Mouse (Mus musculus): Measurements from ENCODE around the gene Gm7356.
"Not testable (repeated sequence)": the region's sequence is repeated elsewhere in the genome, so short reads cannot be mapped to it uniquely, and the experiment has no call there.

Gm7356 gene

DNA sequence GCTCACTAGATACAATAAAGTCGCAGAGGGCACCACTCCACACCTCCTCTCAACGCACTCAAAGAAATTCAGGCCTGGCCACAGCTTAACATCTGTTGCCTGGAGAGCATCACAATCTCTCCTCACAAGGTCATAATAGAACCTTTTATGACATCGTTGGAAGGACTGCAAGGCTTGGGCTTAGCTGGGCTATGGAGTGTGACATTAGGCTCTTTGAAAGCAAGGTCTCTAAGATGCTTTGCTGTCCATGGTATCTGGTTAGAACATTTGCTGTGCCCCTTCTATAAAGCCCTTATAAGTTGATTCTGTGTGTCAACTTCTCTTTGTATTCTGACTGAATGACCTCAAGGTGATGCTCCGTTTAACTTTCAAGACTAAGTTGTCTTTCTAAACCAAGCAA, at the start of gene Gm7356:
Gene Gm7356, minus strand, starts transcription at position 101 of the 400 bp plus-strand sequence.
- DNase-seq (ENCODE audit: low read depth), result not testable (repeated sequence)

- DNase-seq (ENCODE audit: low read depth), result not testable (repeated sequence)
These were observed 38.4 kb upstream of the Gm7356 start for GRCm38 (mm10) chr17:14041880-14042279.

DNA sequence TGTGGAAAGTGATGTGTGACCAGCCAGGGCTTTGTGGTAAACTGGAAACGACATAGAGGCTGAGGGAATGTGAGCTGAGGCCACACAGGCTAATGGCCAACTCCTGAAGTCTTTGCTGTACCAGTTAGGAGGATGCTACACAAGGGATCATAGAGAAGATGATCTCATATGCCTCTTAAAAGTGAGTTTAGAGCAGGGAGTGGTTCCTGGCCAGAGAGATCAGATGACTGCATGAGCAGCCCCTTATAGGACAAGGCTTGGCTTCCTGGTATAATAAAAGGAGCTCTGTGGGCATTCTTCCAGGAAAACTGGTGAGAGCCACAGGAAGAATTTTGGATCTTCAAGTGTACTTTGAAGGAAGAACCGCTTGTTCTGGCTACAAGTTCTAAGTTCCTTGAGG, 33.5 kb upstream of the Gm7356 start:
- not testable (repeated sequence) for DNase-seq (ENCODE audit: low read depth)

- DNase-seq (ENCODE audit: low read depth), result not testable (repeated sequence)
These were observed 32.6 kb upstream of the Gm7356 start for GRCm38 (mm10) chr17:14036113-14036512.

GRCm38 (mm10) chr17:13993425-13993824, 10.1 kb downstream of the Gm7356 start:
- DNase-seq (ENCODE audit: low read depth), result not testable (repeated sequence)

GRCm38 (mm10) chr17:13987690-13988089, 15.8 kb downstream of the Gm7356 start:
- no peak for DNase-seq (ENCODE audit: low read depth)

DNA sequence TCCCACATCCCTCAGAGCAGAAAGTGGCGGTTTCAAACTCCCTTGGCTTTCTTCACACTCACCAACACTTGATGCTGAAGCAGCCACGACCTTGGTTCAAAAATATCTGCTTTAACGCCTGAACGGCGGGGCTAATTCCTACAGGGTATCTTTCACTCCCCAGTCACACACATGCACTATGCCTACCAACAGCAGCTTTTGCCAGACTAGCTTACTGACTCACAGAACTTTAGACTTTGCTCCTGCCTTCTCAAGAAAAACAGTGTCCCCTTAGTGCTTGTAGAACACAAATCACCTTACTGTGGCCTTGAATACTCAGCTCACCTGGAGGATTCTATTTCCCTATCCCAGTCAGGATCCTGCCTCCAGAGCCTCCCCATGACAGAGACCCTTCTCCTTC, 32.7 kb downstream of the Gm7356 start:
- DNase-seq (ENCODE audit: low read depth), result not testable (repeated sequence)

DNA sequence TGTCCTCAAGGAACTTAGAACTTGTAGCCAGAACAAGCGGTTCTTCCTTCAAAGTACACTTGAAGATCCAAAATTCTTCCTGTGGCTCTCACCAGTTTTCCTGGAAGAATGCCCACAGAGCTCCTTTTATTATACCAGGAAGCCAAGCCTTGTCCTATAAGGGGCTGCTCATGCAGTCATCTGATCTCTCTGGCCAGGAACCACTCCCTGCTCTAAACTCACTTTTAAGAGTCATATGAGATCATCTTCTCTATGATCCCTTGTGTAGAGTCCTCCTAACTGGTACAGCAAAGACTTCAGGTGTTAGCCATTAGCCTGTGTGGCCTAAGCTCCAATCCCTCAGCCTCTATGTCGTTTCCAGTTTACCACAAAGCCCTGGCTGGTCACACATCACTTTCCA, 33.6 kb downstream of the Gm7356 start:
- not testable (repeated sequence) for DNase-seq (ENCODE audit: low read depth)

DNA sequence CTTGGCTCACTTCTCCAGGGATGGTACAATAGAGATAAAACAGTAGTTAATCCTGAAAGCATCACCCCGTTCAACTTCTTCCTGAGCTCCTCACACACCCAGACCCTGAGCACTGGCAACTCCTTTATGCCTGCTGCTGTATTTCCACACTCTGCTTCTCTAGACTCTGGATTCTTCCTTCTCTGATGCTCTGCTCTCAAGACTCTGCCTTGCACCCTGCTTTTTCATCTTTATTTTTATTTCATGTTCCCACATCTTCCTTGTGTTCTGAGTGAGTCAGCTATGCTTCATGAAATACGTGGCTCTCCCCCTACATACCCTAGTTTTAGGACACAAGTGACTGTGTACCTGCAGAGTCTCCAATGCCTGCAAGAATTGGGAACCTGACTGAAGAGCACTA, 38.5 kb downstream of the Gm7356 start:
- not testable (repeated sequence) for DNase-seq (ENCODE audit: low read depth)

DNA sequence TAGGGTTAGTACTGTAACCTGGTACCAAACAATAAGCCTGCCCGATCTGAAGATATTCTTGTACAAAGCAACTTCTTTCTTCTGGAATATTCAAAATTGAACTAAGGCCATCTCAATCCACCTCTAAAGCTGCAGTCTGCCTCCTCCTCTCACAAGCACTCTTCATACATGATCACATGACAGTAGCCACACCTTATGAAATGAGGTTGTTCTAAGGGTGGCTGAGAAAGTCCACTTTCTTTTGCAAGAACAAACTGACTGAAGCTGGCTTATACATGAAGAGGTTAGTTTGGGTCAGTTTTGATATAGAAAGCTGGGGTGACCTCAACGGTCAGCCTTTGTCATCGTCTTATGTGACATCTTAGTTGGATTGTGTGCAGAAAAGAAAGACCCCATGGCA, 41.3 kb downstream of the Gm7356 start:
- DNase-seq (ENCODE audit: low read depth), result not testable (repeated sequence)

DNA sequence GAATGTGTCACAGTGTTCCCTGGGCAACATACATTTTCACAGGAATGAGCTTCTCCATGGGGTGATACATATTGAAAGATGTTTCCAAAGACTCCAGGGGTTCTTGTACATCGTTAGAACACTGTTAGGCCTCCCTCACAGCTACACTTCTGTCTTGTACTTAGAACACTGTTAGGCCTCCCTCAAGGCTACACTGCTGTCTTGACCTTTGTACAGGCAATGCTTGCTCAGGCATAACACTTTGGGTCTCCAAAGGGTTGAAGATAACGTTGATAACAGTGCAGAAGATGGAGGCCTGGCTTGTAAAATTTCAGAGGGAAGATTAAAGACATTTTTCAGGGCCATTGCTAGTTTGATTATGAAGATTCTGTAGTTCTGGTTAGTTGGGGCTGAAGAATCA, 45.4 kb downstream of the Gm7356 start:
- not testable (repeated sequence) for DNase-seq (ENCODE audit: low read depth)

DNA sequence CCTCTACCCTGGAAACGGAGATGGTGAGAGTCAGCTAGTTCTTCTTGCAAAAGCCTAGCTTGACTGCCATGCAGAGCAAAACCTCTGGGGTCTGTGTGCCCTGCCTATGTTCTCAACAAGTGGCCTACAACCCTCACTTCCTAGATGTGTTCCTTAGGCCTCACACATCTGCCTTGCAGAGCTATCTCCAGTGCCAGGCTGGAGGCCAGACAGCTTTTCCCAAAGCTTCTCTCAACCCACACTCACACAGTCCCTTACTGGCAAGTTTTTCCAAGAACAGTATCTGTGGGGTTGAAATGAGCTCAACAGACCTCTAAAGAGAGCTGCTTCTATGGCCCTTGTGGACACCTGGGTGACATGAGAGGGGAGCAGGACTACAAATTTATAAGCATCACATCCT, 51.9 kb downstream of the Gm7356 start:
- DNase-seq (ENCODE audit: low read depth), result not testable (repeated sequence)
